Mouse (Mus musculus) limb, embryonic 13.5 days (tissue): Measurements from ENCODE around the gene Olfml3. TPM values are rescaled to one million over a fixed set of nuclear protein-coding genes. Genes with fewer than 3 reads are reported as not detected.
A peak's percentile ranks its signal among the peaks of the same experiment; 100 is the strongest.

Experiments
- ATAC-seq: fragments of 200-750 bp; cut with Nextera tagmentation; 2 replicates; pipeline ENCODE4 v1.8.0; 2017; ENCODE audit warnings: low read depth, moderate number of reproducible peaks, moderate TSS enrichment; ENCODE audit not compliant: low FRiP score
- H3K27ac ChIP-seq: fragments of 300-500 bp; sonication (generic); 2 replicates; pipeline ENCODE4 v1.5.1; 2015; ENCODE audit warnings: inconsistent platforms, mild to moderate bottlenecking, moderate library complexity
- H3K27me3 ChIP-seq: fragments of 300-500 bp; sonication (generic); 2 replicates; pipeline ENCODE4 v1.6.1; 2015; ENCODE audit warnings: mild to moderate bottlenecking, inconsistent platforms
- H3K36me3 ChIP-seq: fragments of 300-500 bp; sonication (generic); 2 replicates; pipeline ENCODE4 v1.6.1; 2015; ENCODE audit warnings: inconsistent platforms, mild to moderate bottlenecking, moderate library complexity
- H3K4me1 ChIP-seq: fragments of 300-500 bp; sonication (generic); 2 replicates; pipeline ENCODE4 v1.6.1; 2015; ENCODE audit warnings: inconsistent platforms
- H3K4me2 ChIP-seq: fragments of 300-500 bp; sonication (generic); replicated peaks from 2 replicates; pipeline ENCODE4 v1.6.1; 2015; ENCODE audit warnings: inconsistent platforms, mild to moderate bottlenecking, moderate library complexity
- H3K4me3 ChIP-seq: fragments of 300-500 bp; sonication (generic); 2 replicates; pipeline ENCODE4 v1.5.1; 2015; ENCODE audit warnings: moderate library complexity, mild to moderate bottlenecking, inconsistent platforms
- H3K9ac ChIP-seq: fragments of 300-500 bp; sonication (generic); 2 replicates; pipeline ENCODE4 v1.6.1; 2015; ENCODE audit warnings: mild to moderate bottlenecking, inconsistent platforms
- H3K9me3 ChIP-seq: fragments of 300-500 bp; sonication (generic); 2 replicates; pipeline ENCODE4 v1.6.1; 2016; ENCODE audit warnings: inconsistent platforms
- WGBS: fragments of 180-500 bp; shearing (Covaris S2); methylation state at CpG from one replicate; pipeline ENCODE4 v1.1.7; 2015; 5-methylcytosine and 5-hydroxymethylcytosine counted together
- polyA plus RNA-seq: library from polyadenylated mRNA; unstranded; fragments of >200 nt; fragmentation: Nextera tagmentation; extraction: Ambion mirVana; gene quantifications from 2 replicates; pipeline ENCODE4 v1.2.1, GENCODE M21; 2015

The Olfml3 gene
- polyA plus RNA-seq, 1 experiment from 2014 or later = 61.0 TPM

DNA sequence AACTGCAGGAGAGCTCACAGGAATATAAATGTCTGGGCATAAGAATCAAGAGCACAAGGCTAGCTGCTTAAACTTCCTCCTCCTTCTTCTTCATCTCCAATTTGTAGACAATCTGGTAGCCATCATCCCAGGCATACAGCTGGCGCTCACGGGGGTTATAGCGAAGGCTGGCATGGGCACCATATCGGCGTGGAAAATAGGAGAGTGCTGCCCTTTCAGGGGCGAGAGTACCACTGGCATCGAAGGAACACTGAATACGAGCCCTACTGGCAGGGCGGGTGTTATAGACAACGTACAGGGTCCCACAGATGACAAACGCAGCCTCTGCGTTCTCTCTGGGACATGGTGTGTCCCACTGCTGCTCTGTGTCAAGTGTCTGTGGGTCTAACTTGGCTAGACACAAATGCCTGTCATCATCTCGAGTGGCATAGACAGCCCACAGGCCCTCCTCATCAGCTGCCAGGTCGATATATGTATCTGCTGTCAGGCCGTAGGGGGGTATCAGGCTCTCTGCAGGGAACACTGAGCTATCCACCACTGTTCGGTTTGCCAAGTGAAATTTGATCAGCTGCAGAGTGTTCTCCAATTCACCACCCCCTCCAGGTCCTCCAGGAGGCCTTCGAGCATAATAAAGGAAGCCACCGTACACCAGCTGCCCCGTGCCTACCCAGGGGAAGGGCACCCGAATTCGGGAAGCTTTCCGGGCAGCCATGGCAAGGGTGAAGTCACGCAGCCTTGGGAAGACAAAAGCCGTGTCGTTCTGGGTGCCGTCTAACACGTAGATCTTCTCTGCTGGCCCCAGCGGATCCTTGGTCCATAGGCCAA lies 1.8 kb downstream of the Olfml3 start:
- Histone ChIP-seq H3K4me1 (peaks cover 62% of the 10 kb centered on the region), H3K4me2 (peak overlapping the region; percentile 71), H3K27ac (peak overlapping the region; percentile 97), H3K9me3 (no peaks in the 10 kb centered on the region), H3K36me3 (peaks cover 4% of the 10 kb centered on the region), H3K4me3 (peak overlapping the region; percentile 49), H3K27me3 (no peaks in the 10 kb centered on the region), H3K9ac (peak overlapping the region; percentile 67)
- WGBS = 56% methylated on average over 28 of the region's 28 CpGs
- ATAC-seq = no peak

DNA sequence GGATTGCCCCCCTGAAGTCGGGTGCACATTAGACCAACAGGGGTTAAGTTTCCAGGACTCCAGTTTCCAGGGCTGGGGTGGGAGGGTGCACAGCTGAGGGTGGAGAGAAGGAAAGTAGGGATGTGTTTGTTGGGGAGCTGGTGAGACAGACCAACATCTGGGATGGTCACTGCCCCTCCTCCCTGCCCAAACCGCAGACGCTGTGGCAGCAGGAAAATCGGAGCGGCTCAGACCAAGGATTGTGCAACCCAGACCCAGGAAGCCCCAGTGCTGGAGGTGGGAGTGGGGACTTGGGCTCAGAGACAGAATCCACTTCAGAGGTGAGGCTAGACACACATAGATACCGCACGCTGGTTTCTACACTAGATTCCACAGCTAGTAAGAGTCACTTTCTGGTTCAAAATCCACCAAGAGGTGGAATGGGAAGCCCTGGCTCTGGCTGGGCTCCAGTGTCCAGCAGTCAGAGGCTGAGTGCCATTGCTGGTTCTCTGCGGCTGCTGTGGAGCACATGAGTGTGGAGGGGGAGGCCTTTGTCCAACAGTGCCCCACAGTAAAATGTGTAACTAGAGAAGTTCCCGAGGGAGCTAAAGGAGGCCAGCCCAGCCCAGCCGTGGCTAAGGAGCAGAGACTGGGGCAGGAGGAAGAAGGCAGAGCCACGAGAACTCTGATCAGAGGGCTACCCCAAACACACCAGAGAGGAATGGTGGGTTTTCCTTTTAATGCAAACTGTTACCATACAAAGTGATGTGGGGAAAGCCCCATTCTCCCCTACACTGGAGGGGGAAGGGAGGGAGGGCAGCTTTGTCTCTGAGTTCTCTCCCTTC lies 2.9 kb downstream of the Olfml3 start:
- Histone ChIP-seq H3K36me3 (peaks cover 4% of the 10 kb centered on the region), H3K4me2 (peak overlapping the region; percentile 71), H3K9me3 (no peaks in the 10 kb centered on the region), H3K4me1 (peaks cover 62% of the 10 kb centered on the region), H3K4me3 (peak overlapping the region; percentile 49), H3K27me3 (no peaks in the 10 kb centered on the region), H3K9ac (peak overlapping the region; percentile 67), H3K27ac (peak overlapping the region; percentile 97)
- WGBS = 7% methylated on average over 11 of the region's 11 CpGs
- ATAC-seq = peak; percentile 21; the same call in 1 of the 2 replicates

DNA sequence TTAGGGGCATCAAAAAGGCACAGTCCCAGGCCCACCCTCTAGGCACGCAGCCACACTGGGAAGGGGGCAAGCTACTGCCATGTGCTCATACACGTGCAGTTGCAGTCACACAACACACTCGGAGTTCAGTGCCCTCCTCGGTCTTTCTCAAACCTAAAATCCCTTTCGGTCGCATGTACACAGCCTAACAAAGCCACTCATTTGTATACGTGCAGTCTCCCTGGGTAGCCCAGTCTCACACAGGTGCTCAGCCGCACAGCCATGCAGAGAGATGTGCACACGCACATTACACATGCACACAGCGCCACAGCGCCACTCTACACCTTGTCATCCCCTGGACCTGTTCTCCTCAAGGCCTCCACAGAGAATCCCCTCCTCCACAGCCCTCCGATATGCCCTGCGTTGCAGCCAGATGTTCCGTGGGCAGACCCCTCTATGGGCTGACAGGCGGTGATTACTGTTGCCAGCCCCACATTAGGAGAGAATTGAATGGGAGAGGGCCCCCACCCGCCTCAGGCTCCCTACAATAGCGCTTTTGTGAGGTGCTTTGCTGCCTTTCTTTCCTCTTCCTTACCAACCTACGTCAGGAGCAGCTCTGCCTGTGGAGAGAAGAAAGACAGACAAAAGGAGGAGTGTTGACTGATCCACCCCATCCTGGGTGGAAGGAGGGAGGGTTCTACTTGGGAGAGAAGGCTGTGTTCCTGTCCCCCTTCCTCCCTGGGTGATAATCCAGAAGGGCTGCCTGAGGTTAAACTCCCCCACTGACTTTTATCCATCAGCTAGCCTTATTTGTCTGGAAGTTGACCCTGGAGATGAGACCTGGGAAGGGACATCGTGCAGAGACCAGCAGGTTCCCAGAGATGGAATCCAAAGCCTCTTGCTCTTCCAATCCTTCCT lies 3.8 kb downstream of the Olfml3 start:
- peak overlapping the region; percentile 67 for H3K9ac ChIP-seq
- H3K4me1 ChIP-seq = peaks cover 56% of the 10 kb centered on the region
- peak overlapping the region; percentile 49 for H3K4me3 ChIP-seq

DNA sequence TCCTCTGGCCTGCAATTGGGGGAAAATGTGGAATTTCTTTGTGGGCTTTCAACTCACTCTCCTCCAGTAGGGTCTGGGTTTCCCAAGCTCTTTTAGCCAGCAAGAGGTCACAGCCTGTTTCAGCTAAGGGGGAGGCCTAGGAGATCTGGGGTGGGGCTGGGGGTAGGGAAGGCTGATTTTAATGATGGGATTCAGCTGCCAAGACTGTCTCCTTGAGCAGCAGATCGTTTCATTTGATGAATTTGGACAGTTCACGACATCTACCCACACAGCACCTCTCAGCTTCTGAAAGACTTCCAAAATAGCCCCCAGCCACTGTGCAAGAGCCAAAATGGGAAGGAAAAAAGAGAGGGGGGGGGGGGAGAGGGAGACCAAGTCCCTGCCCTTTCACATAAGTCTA lies 4.6 kb downstream of the Olfml3 start:
- peaks cover 50% of the 10 kb centered on the region for H3K4me1 ChIP-seq
- H3K4me2 ChIP-seq = no peak overlapping the region
- H3K36me3 ChIP-seq = peaks cover 4% of the 10 kb centered on the region
- H3K9me3 ChIP-seq = no peaks in the 10 kb centered on the region
- no peak for ATAC-seq
- WGBS = 21% methylated on average over 2 of the region's 2 CpGs
- no peak overlapping the region for H3K4me3 ChIP-seq
- no peaks in the 10 kb centered on the region for H3K27me3 ChIP-seq
- H3K9ac ChIP-seq = no peak overlapping the region
- peak overlapping the region; percentile 39; the same call in 1 of the 2 replicates for H3K27ac ChIP-seq

More for the DNA sequence above, 3.8 kb downstream of the Olfml3 start:
- no peak for ATAC-seq
- H3K27me3 ChIP-seq = no peaks in the 10 kb centered on the region
- no peaks in the 10 kb centered on the region for H3K9me3 ChIP-seq
- H3K27ac ChIP-seq = peak overlapping the region; percentile 97
- 28% methylated on average over 19 of the region's 19 CpGs for WGBS
- H3K4me2 ChIP-seq = peak overlapping the region; percentile 71
- peaks cover 4% of the 10 kb centered on the region for H3K36me3 ChIP-seq

DNA sequence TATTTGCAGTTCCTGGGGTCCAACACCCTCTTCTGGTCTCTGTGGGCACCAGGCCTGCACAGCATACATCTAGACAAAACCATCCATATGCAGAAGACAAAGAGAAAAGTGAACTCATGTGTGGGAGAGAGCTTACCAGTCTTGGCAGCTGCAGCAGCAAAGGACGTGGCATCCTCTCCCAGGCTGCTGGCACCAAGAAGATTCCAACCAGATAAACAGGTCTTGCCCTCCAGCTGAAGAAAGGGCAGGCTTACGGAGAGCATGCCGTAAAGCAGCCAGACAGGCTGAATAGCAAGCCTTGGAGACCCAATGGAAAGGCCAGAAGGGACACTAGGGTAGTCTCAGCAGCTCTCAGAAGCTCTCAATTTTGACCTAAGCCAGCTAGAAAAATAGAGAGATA lies 5.7 kb downstream of the Olfml3 start:
- no peak overlapping the region for H3K4me2 ChIP-seq
- peaks cover 46% of the 10 kb centered on the region for H3K4me1 ChIP-seq
- no peak for ATAC-seq
- H3K9ac ChIP-seq = no peak overlapping the region
- WGBS = 89% methylated on average over 3 of the region's 3 CpGs
- no peak overlapping the region for H3K27ac ChIP-seq
- no peak overlapping the region for H3K4me3 ChIP-seq
- no peaks in the 10 kb centered on the region for H3K9me3 ChIP-seq
- H3K27me3 ChIP-seq = no peaks in the 10 kb centered on the region
- H3K36me3 ChIP-seq = peaks cover 4% of the 10 kb centered on the region

DNA sequence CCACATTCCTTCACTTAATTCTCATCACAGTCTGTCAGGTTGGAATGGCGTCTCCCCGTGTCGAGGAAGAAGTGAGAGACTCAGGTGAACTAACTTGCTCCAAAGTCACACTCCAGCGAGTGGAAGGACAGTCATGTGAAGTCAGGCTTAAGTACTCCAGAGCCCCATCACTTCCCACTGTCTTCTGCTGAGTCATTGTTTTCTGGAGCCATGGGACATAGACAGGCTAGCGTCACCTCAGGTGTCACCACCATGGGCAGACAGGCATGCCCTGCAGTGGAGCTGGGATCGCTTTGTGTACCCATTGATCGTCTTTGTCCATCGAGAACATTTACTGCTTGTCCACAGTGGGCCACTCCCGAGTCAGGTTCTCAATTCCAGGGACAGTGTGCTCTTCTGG lies 8.0 kb downstream of the Olfml3 start:
- Histone ChIP-seq H3K9me3 (no peaks in the 10 kb centered on the region), H3K36me3 (peaks cover 4% of the 10 kb centered on the region), H3K9ac (no peak overlapping the region), H3K27me3 (no peaks in the 10 kb centered on the region), H3K4me2 (no peak overlapping the region), H3K4me3 (no peak overlapping the region), H3K4me1 (peaks cover 30% of the 10 kb centered on the region), H3K27ac (no peak overlapping the region)
- ATAC-seq = no peak
- WGBS = 86% methylated on average over 9 of the region's 9 CpGs

DNA sequence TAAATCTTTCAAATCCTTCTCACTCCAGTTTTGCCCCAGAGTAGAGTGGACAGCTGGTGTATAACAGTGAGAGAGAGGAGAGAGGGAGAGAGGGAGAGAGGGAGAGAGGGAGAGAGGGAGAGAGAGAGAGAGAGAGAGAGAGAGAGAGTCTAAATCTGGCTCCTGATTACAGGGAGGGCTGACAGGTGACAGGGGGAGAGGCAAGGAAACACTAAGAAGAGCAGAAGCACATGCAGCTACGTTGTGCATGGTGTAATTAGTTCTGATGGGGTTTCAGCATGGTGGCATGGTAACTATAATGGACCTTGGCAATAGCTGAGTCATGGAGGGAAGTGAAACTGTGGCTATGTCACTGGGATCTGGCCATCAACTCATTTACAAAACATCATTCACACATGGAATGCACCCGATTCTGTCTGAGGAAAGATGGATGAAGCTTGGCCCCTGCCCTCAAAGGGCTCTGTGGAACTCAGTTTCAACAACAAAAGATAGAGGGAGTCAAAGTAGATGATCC lies 9.9 kb downstream of the Olfml3 start:
- no peak for ATAC-seq
- no peak overlapping the region for H3K4me3 ChIP-seq
- H3K27me3 ChIP-seq = no peaks in the 10 kb centered on the region
- 40% methylated on average over 2 of the region's 2 CpGs for WGBS
- H3K9ac ChIP-seq = no peak overlapping the region
- peaks cover 11% of the 10 kb centered on the region for H3K4me1 ChIP-seq
- H3K36me3 ChIP-seq = peaks cover 4% of the 10 kb centered on the region
- H3K27ac ChIP-seq = no peak overlapping the region
- no peak overlapping the region for H3K4me2 ChIP-seq
- no peaks in the 10 kb centered on the region for H3K9me3 ChIP-seq

DNA sequence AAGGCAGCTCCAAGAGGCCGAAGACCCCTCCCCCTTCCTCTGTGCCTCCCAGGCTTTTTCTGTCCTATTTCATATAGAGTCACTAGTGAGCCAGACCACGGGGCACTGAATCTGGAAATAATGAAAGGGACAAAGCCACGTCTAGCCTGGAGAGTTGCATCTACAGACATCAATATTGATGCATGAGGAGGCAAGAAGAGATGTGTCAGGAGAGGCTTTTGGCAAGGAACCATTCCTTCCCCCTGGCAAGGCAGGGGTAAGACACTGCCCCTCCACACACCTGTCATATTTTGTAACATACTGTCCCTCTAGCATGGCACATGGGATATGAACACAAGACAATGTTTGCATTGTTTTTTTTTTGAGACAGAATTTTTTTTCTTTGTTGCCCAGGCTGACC lies 11.2 kb downstream of the Olfml3 start:
- Histone ChIP-seq H3K9me3 (no peaks in the 10 kb centered on the region), H3K4me3 (no peak overlapping the region), H3K4me2 (no peak overlapping the region), H3K27ac (no peak overlapping the region), H3K27me3 (no peaks in the 10 kb centered on the region), H3K36me3 (no peaks in the 10 kb centered on the region), H3K9ac (no peak overlapping the region), H3K4me1 (peaks cover 7% of the 10 kb centered on the region; the same call in 1 of the 2 replicates)
- WGBS = 41% methylated on average over 3 of the region's 3 CpGs
- no peak for ATAC-seq

DNA sequence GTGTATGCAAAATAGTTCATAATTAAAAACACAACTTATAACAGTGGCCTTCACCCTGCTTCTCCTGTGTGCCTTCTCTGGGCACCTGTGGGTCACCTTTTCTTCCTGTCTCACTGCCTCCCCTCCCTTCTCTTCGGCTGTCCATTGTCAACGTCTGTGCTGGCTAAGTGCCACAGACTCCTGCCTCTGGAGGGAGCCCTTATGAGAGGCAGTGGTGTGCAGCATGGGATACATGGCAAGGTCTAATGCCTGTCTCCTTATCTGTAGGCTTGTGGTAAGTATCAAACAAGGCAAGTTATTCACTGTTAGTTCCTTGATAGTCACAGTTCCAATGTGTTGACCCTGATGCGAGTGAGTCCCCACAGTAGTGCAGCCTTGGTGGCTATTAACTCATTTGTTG lies 13.7 kb downstream of the Olfml3 start:
- Histone ChIP-seq H3K9ac (no peak overlapping the region), H3K4me2 (no peak overlapping the region), H3K27ac (no peak overlapping the region), H3K9me3 (no peaks in the 10 kb centered on the region), H3K4me1 (peaks cover 12% of the 10 kb centered on the region; the same call in 1 of the 2 replicates), H3K4me3 (no peak overlapping the region), H3K27me3 (no peaks in the 10 kb centered on the region), H3K36me3 (no peaks in the 10 kb centered on the region)
- ATAC-seq = no peak
- WGBS = 66% methylated on average over 3 of the region's 3 CpGs

DNA sequence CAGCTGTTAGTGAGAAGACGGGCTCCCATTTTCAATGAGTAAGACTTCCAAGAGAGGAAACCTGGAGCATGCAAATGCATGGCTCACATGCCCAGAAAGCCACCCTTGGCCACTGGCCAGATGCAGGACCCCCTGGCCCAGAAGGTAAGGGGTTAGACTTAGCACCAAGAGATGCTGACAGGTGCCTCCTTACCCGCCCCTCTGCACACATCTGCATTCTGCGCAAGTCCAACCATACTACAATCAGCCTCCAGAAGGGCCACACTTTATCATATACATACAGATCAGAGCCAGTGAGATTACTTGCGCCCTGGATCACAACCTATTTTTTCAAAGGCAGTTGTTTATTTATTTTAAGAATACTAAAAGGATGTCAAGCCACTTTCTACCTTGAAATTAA lies 19.1 kb downstream of the Olfml3 start:
- no peaks in the 10 kb centered on the region for H3K36me3 ChIP-seq
- H3K4me2 ChIP-seq = no peak overlapping the region
- WGBS = 83% methylated on average over 4 of the region's 4 CpGs
- H3K4me1 ChIP-seq = peaks cover 50% of the 10 kb centered on the region
- H3K9me3 ChIP-seq = no peaks in the 10 kb centered on the region
- no peaks in the 10 kb centered on the region for H3K27me3 ChIP-seq
- no peak overlapping the region for H3K4me3 ChIP-seq
- no peak overlapping the region for H3K9ac ChIP-seq
- no peak overlapping the region for H3K27ac ChIP-seq
- ATAC-seq = no peak
